Mouse (Mus musculus): ENCODE results near the gene Aig1. TPM values are rescaled to one million over a fixed set of nuclear protein-coding genes. Genes with fewer than 3 reads are reported as not detected.

Gene Aig1
- total RNA-seq, 2 experiments from 2014 or later = 2.2 to 10.4 TPM

DNA sequence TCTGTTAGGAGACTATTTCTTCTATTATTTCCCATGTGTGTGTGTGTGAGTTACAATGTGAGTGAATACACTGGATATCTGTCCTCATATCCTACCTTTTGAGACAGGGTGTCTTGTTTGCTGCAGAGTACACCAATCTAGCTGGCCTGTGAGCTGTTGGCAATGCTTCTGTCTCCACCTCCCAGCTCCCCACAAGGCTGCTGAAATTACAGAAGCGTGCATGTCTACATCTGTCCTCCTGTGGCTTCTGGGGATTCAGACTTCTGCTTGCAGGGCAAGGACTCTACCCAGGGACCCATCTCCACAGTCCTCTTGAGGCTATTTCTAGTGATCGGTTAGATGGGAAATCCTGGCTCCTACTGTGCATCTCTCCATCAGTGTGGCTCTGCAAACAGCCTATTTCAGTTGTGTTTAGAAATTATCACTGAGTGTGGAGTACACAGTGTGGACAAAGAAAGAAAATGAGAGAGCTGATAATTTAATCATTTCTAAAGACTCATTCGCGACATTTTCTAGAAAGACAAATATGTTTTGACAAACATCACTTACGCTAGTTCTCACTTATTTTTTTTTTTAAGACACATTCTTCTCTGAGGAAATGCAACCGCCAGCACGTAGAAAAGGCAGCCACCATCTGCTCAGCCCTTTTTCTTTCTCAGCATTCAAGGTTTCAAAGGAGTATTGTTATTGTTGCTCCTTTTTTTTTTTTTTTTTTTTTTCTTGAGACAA lies 194.3 kb downstream of the Aig1 start:
- no peak for ATAC-seq (replicated peaks; ENCODE audit: low FRiP score, poor library complexity, severe bottlenecking)

DNA sequence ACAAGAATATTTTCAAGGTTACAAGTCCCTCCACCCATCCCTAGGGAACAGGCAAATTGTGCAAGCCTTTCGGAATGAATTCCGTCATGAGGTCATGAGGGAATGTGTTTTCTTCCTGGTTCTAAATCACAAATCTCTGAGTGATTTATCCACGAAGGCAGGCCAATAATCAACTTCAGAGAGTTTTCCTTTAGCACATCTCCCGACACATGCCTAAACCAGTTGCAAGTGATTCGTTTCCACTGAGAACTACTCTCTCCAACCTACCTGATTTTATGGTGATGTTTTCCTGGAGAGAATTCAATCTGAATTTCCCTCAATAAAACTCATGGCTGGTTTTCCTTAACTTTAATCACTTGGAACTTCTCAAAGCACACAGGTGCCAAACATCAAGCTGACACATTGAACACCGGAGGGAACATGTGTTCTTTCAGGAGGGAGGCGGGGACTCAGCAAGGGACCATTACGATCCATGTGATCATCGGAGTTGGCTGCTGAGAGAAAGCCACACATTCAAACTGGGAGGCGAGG lies 201.5 kb downstream of the Aig1 start:
- ATAC-seq (replicated peaks; ENCODE audit: low FRiP score, poor library complexity, severe bottlenecking) = no peak

DNA sequence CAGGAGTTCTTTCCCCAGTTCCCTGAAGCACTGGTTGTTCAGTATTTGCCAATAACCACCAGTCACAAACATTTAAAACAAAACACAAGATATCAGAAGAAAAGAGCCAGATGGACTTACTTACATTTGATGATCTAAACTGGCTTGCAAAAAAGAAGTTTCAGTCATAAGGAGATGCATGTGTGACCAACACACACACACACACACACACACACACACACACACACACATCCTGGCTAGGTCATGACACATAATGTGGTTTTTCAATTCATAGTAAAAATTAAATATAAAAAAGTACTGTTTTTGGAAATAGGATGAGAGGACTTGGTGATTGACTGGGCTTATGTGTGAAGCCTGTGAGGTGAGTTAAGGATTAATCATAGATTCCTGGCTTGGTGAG lies 205.3 kb downstream of the Aig1 start:
- ATAC-seq (replicated peaks; ENCODE audit: low FRiP score, poor library complexity, severe bottlenecking) = no peak

DNA sequence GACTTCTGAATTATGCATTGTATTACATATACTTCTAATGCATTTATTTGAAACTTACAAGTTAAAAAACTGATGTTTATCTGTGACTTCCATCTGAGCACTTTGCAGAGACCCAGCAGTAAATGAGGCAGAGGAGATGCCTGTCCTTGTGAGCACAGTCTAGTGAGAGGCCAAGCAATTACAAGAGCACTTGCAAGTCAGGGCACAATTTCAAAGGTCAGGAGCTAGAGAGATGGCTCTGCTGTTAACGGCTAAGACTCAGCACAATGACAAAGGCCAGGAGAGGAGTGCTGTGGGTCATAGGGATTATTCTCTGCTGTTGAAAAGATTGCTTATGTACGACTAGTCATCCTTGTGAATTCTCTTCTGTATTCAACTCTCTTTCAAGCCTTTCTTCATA lies 209.0 kb downstream of the Aig1 start:
- ATAC-seq (replicated peaks; ENCODE audit: low FRiP score, poor library complexity, severe bottlenecking) = no peak

DNA sequence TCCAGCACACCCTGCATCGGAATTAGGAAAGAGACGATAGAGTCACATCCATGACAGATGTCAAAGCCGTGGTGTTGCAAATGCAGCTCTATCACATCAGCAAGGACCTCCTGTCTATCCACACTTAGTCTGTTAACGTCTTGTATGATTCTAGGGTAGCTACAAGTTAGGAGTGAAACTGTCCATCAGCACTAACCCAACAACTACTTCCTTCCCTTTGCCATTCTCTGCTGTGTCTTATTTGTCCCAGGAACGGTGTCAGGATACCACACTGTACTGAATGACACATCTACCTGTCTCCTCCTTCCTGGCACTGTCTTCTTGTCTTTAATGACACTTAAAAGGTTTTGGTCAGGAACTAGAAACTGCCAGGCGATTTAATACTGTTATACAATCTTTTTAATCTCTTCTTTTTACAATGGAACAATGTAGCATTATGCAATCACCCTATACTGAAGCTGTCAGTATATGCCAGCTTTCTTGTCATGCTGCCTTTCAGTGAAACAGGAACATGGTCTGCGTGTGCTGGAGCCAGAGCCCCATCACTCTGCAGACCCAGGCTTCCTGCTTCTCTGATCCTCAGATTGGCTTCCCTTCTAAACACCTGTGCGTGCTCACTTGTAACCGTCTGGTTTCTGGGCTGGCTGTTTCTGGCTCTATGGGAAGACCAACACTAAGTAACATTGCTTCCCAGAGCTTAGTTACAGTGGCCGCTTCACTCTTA lies 214.9 kb downstream of the Aig1 start:
- no peak for ATAC-seq (replicated peaks; ENCODE audit: low FRiP score, poor library complexity, severe bottlenecking)

DNA sequence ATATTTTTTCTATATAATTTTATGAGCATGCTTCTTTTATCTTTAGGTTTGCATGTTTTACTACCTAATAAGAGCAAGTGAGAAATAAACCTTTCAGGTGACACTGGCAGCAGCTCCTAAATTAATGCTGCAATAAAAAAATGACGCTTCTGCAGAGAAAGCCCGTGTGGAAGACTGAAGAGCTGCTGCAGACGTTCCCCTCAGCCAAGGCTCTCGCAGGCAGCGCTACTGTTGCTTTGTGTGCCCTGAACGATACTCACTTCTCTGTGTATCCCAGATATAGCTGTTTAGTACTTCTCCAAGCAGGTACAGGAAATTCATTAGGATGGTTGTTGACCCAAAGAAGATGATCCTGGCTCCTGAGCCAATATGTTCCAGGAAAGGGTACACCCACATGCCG lies 215.5 kb downstream of the Aig1 start:
- ATAC-seq (replicated peaks; ENCODE audit: low FRiP score, poor library complexity, severe bottlenecking) = no peak

DNA sequence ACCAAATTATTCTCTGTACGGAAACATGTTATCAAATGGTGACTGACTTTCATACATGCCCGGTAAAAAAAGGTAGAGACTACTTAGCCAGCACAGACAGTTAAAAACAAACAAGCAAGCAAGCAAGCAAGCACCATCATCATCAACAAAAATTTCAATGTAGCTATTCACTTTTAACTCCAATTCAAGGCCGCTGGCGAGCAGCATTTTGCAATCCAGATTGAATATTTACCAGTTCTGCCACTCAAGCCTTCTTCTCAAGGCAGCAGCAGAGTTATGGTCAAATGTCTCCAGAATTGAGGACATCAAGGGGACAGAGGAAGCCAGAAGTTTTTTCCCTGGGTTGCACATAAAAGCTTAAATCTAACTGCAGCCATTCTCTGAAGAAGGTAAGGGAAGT lies 216.7 kb downstream of the Aig1 start:
- ATAC-seq (replicated peaks; ENCODE audit: low FRiP score, poor library complexity, severe bottlenecking) = no peak

DNA sequence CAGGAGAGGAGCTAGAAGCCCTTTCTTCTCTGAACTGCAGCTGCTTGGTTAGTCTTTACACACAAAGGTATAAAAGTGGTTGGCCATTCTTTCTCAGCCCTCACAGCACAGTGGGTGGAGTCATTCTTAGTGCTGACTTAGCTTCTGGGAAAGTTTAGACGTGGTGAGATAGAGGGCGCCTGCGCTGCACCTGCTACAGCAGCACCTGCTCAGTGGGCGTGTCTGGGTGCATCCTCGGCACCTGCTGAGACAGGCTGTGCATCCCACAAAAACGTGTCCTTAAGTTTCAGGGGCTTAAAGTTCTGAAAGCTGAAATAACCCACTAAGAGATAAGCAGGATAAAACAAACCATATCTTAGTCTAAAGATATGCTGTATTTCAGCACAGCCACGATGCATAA lies 227.0 kb downstream of the Aig1 start:
- no peak for ATAC-seq (replicated peaks; ENCODE audit: low FRiP score, poor library complexity, severe bottlenecking)

DNA sequence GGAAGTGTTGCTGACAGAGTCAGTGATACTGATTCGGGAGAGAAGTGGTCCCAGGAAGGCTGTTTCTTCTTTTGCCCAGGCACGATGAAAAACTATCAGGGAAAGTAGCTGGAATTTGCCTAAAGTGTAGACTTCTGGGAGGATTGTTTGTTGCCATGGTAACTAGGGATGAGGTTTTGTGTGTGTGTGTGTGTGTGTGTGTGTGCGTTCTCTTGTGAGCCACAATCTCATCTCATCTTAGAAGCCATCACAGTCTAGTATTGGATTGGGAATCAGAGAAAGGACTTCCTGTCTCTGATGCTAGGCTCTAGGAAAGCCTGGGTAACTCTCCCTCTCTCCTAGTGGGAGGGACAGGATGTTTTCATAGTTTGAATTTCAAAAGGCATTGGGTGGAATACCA lies 237.0 kb downstream of the Aig1 start:
- ATAC-seq (replicated peaks; ENCODE audit: low FRiP score, poor library complexity, severe bottlenecking) = no peak

DNA sequence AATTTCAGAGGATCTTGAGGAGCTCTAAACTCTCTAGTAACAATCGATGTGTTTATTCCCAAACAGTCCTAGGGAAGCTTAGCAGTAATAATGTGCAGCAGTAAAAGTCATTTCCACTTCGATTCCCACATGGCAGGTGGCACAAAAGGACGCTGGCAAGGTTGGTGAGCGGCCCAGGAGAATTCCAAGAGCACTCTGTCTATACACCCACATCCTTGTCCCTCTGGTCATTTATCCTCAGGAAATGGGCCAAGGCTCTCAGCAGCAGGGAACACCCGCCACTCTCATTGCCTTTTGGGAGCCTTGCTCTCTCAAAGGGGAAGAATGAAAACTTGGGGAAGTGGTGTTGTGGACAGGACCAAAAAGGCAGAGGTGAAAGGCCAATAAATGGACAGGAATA lies 245.0 kb downstream of the Aig1 start:
- no peak for ATAC-seq (replicated peaks; ENCODE audit: low FRiP score, poor library complexity, severe bottlenecking)

DNA sequence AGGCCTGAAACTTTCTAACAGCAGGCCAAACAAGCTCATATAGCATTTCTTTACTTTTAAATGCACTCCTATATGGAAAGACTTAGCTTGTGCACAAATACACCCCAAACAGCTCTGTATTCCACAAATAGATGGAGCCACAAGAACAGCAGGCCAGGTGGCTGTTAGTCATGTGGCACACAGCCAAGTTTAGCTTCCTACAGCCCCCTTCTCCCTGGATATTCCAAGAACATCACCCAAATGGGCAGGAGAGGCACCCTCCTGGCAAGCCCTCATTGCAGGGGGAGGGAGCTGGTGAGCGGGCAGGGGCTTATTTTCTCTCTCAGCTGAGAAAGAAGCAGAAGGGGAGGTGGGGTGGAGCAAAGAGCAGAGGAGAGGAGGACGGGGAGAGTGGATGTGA lies 267.9 kb downstream of the Aig1 start:
- no peak for ATAC-seq (replicated peaks; ENCODE audit: low FRiP score, poor library complexity, severe bottlenecking)

DNA sequence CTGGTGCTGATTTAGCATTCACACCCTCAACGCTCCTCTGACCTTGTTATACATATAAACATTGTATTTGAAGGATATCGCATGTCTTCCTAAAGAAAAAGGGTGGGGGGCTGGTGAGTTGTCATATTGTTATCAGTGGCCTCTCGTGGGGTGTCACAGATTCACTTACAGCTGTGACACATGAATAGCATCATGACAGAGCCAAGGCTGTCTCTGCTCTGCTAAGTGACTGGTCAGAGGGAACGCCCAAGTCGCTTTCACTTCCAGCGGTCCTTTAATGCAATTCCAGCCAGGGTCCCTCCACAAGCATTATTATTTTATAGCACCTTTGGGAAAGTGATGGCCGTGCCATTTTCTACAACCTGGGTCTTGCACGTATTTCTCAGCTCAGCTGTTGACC lies 271.3 kb downstream of the Aig1 start:
- no peak for ATAC-seq (replicated peaks; ENCODE audit: low FRiP score, poor library complexity, severe bottlenecking)

Other genes starting within 250 kb of the Aig1 start
- gene Hivep2, start 97.1 kb upstream of the Aig1 start, total RNA-seq (2015; ENCODE audit: low replicate concordance) = 0.21 TPM in 1 of 2 replicates, not detected in the other
- gene Hivep2, start 97.1 kb upstream of the Aig1 start, total RNA-seq (2017; ENCODE audit: low replicate concordance) = 0.51 and 0.56 TPM in 2 replicates

Data from erythroblast, adult 5-6 weeks (primary cell).